Mouse (Mus musculus): ENCODE measurements around the gene Kif16b.

Kif16b gene

GRCm38 (mm10) chr2:142870055-142870454, 31.3 kb downstream of the Kif16b start:
- DNase-seq: peak; percentile 15

GRCm38 (mm10) chr2:142867481-142867880, 33.9 kb downstream of the Kif16b start:
- no peak for DNase-seq

DNA sequence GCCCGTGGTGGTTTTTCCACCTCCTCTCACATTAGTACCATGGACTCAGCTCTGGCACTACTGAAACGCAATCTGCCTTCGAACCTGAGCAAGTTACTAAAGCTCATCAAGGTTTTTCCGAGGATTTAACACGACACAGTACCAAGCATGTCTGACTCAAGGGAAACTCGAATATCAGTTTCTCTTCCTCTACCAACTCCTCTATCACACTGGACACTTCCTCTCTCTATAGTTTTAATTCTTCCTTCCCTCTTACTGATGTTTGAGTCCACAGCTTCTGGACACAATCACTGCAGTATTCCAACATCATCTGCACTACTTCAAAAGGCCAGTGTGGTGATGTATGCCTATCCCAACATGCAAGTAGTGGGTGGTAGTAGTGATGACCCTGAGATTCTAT, 40.3 kb downstream of the Kif16b start:
- DNase-seq: no peak

GRCm38 (mm10) chr2:142859452-142859851, 41.9 kb downstream of the Kif16b start:
- peak; percentile 56 for DNase-seq

DNA sequence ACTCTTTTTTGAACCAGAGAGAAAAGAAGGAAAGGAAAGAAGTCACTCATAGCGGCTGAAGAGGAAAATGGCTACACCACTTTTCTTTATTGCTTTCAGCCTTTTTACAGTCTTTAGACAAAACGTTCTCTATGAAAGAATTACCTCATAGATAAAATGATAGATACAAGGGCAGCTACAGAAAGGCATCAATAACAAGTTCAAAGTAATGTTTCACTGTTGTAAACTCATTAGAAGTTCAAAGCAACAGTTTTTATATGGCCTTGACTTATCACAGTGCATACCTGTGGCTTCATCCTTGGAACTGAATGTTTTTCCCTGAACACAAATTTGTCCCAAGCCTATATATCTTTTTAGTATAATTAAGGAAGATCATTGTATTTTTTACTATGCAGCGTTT, 62.6 kb downstream of the Kif16b start:
- no peak for DNase-seq

- no peak for DNase-seq
Observed at GRCm38 (mm10) chr2:142838118-142838517, 63.2 kb downstream of the Kif16b start.

DNA sequence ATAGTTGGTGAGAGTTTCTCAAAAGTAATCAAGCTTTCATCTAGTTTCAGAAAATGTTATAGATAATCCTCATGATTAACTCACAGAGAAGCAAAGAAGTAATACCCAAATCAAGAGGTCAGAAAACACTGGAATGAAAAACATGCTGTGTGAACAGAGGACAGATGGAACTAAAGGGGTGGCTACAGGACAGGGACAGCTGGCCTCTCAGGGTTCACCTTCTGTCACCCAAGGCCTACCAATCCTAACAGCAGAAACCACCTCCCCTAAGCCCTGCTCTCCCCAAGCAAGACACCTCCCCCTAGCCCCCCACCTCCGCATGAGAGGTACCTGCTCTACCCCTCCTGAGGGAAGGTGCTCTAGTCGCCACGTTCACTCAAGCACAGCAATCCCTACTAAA, 66.6 kb downstream of the Kif16b start:
- DNase-seq: no peak

- DNase-seq: no peak
Observed at GRCm38 (mm10) chr2:142832617-142833422, 68.5 kb downstream of the Kif16b start.

- peak; percentile 41 for DNase-seq
Observed at GRCm38 (mm10) chr2:142813033-142813432, 88.3 kb downstream of the Kif16b start.

GRCm38 (mm10) chr2:142803760-142804448, 97.4 kb downstream of the Kif16b start:
- no peak for DNase-seq

- DNase-seq: no peak
Observed at GRCm38 (mm10) chr2:142797310-142797709, 104.0 kb downstream of the Kif16b start.

- no peak for DNase-seq
Observed at GRCm38 (mm10) chr2:142775358-142775757, 126.0 kb downstream of the Kif16b start.

GRCm38 (mm10) chr2:142774752-142775151, 126.6 kb downstream of the Kif16b start:
- DNase-seq: no peak

GRCm38 (mm10) chr2:142769647-142770121, 131.6 kb downstream of the Kif16b start:
- peak; percentile 8 for DNase-seq

GRCm38 (mm10) chr2:142764276-142764675, 137.1 kb downstream of the Kif16b start:
- DNase-seq: no peak

DNA sequence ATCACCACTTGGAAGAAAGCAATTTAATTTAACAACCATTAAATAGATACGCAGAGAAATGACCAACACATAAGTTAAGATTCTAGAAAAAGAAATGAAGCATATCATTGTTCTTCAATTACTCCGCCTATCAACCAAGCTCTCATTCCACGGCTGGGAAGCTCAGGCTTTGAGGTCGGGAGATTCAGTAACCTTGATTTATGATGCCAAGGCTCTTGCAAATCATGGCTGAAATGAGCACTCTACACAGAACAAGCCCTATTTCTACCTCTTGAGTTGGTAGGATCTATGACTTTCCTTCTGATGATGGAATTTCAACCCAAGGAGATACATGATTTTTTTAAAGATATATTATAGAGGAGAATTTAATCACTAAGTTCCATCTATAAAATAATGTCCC, 140.5 kb downstream of the Kif16b start:
- DNase-seq: no peak

- DNase-seq: no peak
Observed at GRCm38 (mm10) chr2:142759192-142759591, 142.1 kb downstream of the Kif16b start.

GRCm38 (mm10) chr2:142758091-142758765, 143.1 kb downstream of the Kif16b start:
- no peak for DNase-seq

DNA sequence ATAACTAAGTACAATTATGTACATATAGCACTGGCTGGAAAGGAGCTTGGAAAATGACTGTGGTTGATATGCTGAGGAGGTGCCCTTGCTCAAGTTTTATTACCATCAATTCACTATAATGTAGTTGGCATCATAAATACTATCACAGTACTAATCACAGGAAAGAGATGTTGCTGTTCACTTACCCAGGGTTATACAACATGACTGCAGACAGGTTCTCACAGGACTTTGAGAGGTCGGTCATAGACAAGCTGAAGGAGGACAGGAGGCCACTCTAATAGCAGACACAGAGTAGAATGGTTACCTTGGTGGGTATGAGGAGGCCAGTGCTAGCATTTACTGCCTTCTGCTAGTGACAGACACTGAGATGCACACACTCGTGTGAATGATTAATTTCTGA, 162.0 kb downstream of the Kif16b start:
- no peak for DNase-seq

GRCm38 (mm10) chr2:142738488-142738887, 162.8 kb downstream of the Kif16b start:
- DNase-seq: no peak

DNA sequence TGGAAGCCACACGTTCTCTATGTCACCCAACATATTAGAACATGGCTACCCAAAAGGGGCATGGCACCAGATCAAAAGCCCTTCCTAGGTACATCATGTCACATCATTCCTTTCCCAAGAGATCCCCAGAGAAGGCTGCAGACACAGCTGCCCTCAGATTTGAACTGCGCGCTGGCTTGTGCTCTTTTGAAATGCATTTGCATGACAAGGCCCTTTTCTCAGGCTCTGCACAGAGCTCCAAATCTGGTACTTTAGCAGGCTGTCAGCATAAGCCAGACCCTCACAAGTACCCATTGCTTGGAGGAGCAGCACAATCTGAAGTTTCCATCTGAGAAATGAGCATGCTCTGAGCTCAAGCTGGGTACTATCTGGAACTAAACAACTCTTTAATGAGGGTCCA, 165.6 kb downstream of the Kif16b start:
- DNase-seq: no peak

- no peak for DNase-seq
Observed at GRCm38 (mm10) chr2:142734046-142734445, 167.3 kb downstream of the Kif16b start.

- DNase-seq: no peak
Observed at GRCm38 (mm10) chr2:142732370-142732769, 169.0 kb downstream of the Kif16b start.

DNA sequence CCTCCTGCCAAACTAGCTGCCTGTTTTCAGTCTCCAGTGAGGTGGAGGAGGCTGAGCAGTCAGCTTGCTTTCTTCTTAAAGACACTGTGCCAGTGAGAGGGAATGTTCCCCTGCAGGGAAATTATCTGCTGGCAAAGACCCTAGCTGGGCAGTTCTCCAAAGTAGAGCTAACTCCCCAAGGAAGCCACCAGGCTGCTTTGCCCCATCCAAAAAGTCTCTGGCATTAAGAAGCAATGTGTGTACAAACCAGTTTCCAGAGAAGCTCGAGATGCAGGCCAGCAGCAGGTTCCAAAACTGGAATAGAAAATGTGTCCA, 169.6 kb downstream of the Kif16b start:
- DNase-seq: peak; percentile 86

Measured in layer of hippocampus, adult 9-11 months (tissue).